Mouse (Mus musculus) cerebral cortex, adult 2 months (tissue): ENCODE results near the gene Col4a3.

Source experiments
- WGBS: fragments of 180-500 bp; shearing (Covaris S2); methylation state at CpG from one replicate; pipeline ENCODE4 v1.1.7; 2018; 5-methylcytosine and 5-hydroxymethylcytosine counted together

Gene Col4a3

GRCm38 (mm10) chr1:82605856-82606255 is 19.1 kb downstream of the Col4a3 start:
- 72% methylated on average over 7 of the region's 7 CpGs for WGBS

GRCm38 (mm10) chr1:82608646-82609262 is 22.0 kb downstream of the Col4a3 start:
- WGBS, result 26% methylated on average over 9 of the region's 9 CpGs

GRCm38 (mm10) chr1:82612061-82612660 is 25.4 kb downstream of the Col4a3 start:
- WGBS, result 86% methylated on average over 9 of the region's 9 CpGs

- WGBS, result 81% methylated on average over 5 of the region's 5 CpGs
These were observed 31.3 kb downstream of the Col4a3 start for GRCm38 (mm10) chr1:82618001-82618400.

- WGBS, result 93% methylated on average over 5 of the region's 5 CpGs
These were observed 31.9 kb downstream of the Col4a3 start for GRCm38 (mm10) chr1:82618592-82618991.

GRCm38 (mm10) chr1:82619981-82620380 is 33.3 kb downstream of the Col4a3 start:
- 89% methylated on average over 5 of the region's 5 CpGs for WGBS

- WGBS, result 82% methylated on average over 6 of the region's 6 CpGs
These were observed 38.2 kb downstream of the Col4a3 start for GRCm38 (mm10) chr1:82624934-82625333.

GRCm38 (mm10) chr1:82625474-82625873 is 38.8 kb downstream of the Col4a3 start:
- WGBS, result 78% methylated on average over 2 of the region's 2 CpGs

- whole genome bisulfite sequencing, result 89% methylated on average over 4 of the region's 4 CpGs
These were observed 40.9 kb downstream of the Col4a3 start for GRCm38 (mm10) chr1:82627652-82628051.

- WGBS, result 88% methylated on average over 5 of the region's 5 CpGs
These were observed 42.8 kb downstream of the Col4a3 start for GRCm38 (mm10) chr1:82629495-82629894.

- 76% methylated on average over 6 of the region's 6 CpGs for WGBS
These were observed 44.6 kb downstream of the Col4a3 start for GRCm38 (mm10) chr1:82631169-82631792.

GRCm38 (mm10) chr1:82634545-82635253 is 48.0 kb downstream of the Col4a3 start:
- WGBS, result 52% methylated on average over 19 of the region's 19 CpGs

- 94% methylated on average over 9 of the region's 9 CpGs for WGBS
These were observed 48.5 kb downstream of the Col4a3 start for GRCm38 (mm10) chr1:82635254-82635620.

- WGBS, result 76% methylated on average over 4 of the region's 4 CpGs
These were observed 49.6 kb downstream of the Col4a3 start for GRCm38 (mm10) chr1:82636321-82636720.

GRCm38 (mm10) chr1:82637414-82637813 is 50.7 kb downstream of the Col4a3 start:
- WGBS, result 95% methylated on average over 7 of the region's 7 CpGs

GRCm38 (mm10) chr1:82638428-82638827 is 51.7 kb downstream of the Col4a3 start:
- 90% methylated on average over 2 of the region's 2 CpGs for WGBS

GRCm38 (mm10) chr1:82641316-82641987 is 54.7 kb downstream of the Col4a3 start:
- 31% methylated on average over 18 of the region's 18 CpGs for WGBS

- WGBS, result 35% methylated on average over 10 of the region's 10 CpGs
These were observed 61.3 kb downstream of the Col4a3 start for GRCm38 (mm10) chr1:82647989-82648388.

GRCm38 (mm10) chr1:82650868-82651267 is 64.1 kb downstream of the Col4a3 start:
- 68% methylated on average over 4 of the region's 4 CpGs for WGBS

- 78% methylated on average over 7 of the region's 7 CpGs for WGBS
These were observed 67.3 kb downstream of the Col4a3 start for GRCm38 (mm10) chr1:82654046-82654445.

GRCm38 (mm10) chr1:82656452-82656851 is 69.7 kb downstream of the Col4a3 start:
- WGBS, result 67% methylated on average over 3 of the region's 3 CpGs

- WGBS, result 87% methylated on average over 2 of the region's 2 CpGs
These were observed 75.5 kb downstream of the Col4a3 start for GRCm38 (mm10) chr1:82662269-82662668.
